Mouse (Mus musculus): ENCODE results near the gene Cend1. TPM values are rescaled to one million over a fixed set of nuclear protein-coding genes. Genes with fewer than 3 reads are reported as not detected.

Cend1 gene
- 1 to 10 TPM; 1.5 to 1.6 TPM for total RNA-seq (2021)

DNA sequence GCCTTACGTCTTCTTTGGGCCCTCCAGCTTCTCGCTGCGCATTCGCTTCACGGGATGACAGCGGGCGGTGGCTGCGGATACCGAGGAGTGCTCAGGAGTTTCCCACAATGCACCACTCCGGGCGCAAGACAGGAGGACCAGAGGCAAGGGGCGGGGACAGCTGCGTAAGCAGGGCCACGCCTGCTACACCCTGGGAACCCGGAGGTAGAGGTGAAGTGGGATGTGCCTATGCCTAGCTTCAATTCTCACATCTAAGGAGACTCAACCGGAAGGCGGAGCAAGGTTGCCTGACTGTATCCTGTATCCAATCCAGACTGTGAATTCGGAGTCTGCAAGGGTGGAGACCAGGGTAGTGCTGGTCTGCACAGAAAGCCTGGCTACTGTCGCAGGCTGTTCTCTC, at the start of gene Cend1:
Cend1 (minus strand) TSS at position 182 of the 400 bp plus-strand sequence.
- peak; percentile 50 for DNase-seq

DNA sequence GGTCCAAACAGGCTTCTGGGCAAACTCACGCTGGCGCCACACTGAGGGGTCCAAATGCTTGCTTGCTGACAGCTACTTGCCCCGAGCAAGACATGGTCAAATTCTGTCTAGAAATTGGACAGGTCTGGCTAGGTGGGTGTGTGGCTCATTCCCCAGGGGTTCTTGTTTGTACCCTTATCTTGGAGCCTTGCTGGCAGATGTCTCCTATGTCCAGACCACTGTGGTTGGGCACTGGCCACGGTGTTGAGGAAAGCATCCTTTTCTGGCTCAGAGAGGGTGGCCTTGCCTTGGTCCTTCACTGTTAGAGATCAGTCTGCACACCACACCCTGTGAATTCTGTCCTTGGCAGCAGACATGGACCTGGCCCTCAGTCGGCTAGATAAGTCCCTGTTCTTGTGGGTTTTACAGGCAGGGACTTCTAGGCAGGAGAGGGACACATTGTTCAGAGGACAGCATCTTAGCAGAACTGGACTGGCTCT, 49.0 kb upstream of the Cend1 start:
- no peak for DNase-seq

DNA sequence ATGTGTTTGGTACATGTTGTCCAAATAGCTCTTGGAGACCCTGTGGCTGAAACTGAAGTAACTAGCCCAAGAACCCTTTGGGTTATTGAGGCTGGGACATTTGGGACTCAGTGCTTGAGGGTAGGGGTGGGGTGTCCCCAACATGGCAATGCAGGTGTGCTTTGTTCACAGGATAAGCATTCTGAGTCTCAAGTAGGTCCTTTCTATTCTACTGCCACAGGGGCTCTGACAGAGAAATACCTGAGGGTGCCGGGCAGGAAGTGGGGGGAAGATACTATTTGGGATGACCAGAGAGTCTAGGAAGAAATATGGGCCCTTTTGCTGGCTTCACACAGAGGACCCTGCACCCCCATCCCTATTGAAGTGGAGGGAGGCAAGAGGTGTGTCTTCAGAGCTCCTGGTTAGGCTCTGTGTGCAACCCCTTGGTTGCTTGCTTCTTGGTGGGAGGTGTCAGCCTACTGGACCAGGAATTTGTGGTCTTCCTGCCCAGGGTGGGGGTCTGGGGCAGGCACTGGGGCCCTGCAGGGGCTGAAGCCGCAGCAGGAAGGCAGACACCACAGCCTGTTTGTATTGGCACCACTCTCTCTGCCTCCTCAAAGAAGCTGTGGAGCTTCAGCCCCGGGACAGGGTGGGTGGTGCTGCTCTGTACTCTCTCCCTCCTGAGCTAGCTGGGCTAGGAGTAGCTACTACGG, 48.4 kb upstream of the Cend1 start:
- no peak for DNase-seq

DNA sequence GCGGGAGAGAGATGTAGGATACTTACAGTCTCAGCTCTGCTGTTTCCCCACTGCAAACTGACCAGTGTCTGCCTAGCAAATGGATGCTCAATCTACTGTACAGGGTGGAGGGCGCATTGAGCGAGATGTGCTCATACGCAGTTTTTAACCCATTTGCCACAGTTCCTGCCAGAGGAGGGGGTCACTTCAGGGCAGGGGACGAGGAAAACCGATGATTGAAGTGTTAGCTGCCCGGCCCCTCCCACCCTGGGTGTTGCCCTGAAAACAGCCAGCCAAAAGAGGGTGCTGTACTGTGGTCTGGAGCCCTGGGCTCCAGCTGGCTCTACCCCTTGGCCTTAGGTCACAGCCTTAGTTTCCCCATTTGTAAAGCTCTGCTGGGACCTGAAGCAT, 47.7 kb upstream of the Cend1 start:
- DNase-seq = no peak

DNA sequence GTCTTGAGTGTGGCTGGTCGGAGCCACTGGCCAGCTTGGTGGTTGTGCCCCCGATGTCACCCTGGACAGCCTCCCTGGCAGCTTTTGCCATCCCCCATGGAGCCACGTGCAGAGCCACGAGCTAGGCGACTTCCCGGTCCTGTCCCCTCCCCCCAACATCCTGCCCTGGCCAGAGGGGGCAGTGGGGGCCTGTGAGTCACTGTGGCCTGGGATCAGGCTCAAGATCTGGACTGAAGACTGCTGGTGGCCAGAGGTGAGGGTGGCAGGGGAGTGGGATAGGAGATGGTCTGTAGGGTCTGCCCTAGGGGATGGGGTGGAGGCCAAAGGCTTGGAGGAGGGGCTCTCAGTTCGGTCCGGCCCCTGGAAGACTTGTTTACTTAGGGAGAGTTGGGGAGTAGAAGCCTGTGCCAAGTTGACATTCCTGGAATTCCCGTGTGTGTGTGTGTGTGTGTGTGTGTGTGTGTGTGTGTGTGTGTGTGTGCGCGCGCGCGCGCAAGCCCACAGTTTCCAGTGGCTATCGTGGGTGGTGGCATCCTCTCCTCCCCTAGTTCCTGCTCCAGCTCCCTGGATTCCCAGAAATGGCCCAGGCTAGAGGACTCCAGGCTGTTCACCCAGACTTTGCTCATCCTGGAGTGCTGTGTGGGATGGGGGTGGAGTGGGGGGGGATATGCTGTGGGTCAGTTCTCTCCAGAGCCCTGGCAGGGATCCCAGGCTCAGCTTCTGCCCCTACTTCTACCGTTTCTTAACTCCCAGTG, 47.1 kb upstream of the Cend1 start:
- peak; percentile 89 for DNase-seq

DNA sequence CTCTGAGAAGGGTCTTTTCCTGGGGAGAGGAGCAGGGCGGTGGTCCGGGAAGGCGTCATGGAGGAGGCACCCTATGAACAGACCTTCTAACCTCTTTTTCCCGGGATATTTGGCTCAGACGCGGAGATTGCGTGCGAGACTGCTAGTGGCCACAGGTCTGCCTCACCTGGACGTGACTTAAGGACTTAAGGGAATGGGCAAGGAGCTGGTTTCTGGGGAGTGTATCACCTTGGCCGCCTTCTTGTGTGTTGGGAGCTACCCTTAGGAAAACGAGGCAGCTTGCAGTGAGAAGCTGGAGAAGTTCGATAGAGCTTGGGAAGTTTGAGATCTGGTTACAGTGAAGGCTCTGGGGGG, 46.5 kb upstream of the Cend1 start:
- no peak for DNase-seq

DNA sequence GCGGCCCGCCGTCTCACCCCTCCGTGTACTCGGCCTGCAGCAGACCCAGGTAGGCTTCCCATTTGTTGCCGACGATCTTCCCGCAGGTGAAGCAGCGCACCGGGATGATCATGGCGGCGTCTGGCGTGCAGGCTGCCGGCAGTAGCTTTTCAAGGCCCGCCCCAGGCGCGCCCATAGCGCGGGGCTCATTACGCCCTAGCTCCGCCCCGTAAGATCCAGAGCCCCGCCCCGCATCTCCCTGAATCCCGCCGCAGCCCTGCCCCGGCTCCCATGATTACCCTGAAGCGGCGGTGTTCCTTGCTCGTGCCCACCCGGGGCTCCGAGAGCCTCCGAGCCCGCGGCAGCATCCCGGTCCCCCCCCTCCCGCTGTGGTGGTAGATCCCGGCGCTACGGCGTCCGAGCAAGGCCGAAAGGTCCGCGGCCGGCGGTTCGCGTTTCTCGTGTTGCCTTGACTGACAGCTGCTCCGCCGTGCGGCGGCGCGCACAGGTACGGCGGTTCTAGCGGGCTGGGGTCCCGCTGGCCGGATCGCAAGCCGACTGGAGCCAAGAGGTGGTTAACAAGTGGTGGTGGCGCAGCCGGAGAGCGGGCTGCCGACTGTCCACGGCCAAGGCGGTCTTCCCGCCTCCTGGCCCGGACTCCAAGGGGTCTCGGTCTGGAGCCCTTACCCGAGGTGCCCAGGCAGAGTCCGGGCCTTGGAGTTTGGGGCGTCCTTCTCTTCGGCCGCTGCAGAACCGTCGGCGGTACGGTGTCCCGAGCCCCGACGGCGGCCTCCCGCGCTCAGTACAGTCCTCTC, 45.9 kb upstream of the Cend1 start, which contains the start of the genes Polr2l and Tspan4:
Polr2l (minus strand) TSS at position 122 of the 794 bp plus-strand sequence.
Tspan4 (plus strand) TSS at position 230 of the 794 bp plus-strand sequence.
- DNase-seq = peak; percentile 87

DNA sequence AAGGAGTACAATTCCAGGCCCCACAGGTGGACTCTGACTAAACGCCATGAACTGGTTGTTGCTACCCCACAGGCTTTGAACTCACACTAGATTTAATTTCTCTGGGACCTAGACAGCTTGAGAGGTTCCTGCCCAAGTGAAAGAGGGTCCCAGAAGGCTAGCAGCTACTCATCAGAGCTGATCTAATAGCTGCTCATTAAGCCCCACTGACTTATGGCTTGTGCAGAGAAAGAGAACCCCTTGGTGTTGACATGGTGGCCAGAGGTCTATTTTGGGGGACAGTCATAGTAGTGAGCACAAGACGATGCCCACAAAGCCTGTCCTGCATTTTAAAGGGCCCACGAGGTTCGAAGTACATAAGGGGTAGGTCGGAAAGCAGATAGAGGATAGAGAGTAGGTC, 44.9 kb upstream of the Cend1 start:
- DNase-seq = no peak

DNA sequence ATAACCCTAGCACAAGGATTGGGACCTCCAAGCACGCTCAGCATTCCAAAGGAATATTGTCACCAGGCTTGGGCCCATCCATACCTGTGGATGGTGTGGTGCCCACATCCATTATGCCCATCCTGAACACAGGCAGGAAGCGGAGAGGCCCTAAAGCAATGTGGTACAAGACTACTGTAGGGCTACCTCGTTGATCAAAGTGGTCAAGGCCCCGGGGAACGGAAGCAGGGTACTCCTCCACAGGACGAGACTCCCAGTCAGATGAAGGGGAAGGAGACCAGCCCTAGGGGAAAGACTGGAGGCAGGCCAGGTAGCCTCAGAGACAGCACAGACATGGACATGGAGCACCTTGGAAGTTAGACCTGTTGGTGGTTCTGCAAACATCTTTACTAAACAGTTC, 43.5 kb upstream of the Cend1 start:
- DNase-seq = no peak

DNA sequence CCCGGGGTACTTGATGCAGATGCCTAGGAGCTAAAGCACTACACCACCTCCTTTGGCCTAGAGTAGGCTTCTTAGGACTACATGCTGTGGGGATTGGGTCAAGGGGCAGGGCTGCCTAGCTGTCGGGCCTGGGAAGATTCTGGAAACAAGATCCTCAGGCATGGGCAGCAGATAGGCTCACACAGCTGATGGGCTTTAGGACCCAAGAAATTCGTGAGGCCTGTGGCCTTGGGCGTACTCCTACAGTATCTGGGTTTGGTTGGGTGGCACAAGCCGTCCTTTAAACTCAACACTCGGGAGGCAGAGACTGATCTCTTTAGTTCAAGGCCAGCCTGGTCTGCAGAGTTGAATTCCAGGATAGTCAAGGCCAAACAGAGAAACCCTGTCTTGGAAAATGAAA, 42.9 kb upstream of the Cend1 start:
- DNase-seq = no peak

DNA sequence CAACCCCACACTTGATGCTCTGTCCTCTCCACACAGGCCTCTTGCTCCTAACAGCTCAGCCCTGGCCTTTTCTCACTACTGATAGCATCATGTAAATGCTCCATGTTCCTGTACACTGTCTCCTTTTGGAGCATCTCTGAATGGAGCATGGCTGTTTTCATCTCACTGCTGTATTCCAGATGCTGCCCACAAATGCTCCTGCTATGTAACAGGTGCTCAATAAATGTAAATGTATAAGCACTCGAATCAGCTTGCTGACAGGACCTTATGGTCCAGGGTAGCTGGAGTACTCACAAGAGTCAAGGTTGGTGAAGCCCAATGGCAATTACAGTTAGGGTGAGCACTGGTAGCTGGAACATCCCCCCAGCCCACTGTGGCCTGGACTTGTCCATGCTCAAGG, 41.9 kb upstream of the Cend1 start:
- no peak for DNase-seq

DNA sequence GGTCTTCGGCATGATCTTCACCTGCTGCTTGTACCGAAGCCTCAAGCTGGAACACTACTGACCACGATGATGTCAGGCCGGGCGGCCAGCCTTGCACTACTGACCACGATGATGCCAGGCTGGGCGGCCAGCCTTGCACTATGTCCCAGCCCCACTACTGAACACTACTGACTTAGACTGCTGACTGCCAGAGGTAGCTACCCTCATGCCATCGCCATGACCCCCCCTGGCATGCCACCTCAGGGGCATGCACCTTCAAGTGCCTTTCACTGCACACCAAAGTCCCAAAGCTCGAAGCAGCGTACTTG, 41.3 kb upstream of the Cend1 start:
- no peak for DNase-seq

DNA sequence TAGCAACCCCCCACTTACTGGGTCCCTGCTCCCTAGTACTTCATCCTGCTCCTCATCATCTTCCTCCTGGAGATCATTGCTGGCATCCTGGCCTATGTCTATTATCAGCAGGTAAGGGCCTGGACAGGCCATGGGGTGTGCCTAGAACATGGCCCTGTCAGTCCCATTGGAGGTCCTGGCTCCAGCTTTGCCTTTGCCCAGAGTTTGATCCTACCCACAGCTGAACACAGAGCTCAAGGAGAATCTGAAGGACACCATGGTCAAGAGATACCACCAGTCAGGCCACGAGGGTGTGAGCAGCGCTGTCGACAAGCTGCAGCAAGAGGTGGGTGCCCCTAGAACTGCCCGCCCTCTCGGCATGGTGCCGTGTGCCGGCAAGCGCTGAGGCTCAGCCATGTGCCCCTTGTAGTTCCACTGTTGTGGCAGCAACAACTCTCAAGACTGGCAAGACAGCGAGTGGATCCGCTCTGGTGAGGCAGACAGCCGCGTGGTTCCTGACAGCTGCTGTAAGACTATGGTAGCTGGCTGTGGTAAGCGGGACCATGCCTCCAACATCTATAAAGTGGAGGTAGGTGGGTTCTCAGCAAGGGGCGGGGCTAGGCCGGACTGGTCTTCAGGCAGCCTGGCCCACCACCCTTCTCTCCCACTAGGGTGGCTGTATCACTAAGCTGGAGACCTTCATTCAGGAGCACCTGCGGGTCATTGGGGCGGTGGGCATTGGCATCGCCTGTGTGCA, 40.8 kb upstream of the Cend1 start:
- DNase-seq = peak; percentile 58

DNA sequence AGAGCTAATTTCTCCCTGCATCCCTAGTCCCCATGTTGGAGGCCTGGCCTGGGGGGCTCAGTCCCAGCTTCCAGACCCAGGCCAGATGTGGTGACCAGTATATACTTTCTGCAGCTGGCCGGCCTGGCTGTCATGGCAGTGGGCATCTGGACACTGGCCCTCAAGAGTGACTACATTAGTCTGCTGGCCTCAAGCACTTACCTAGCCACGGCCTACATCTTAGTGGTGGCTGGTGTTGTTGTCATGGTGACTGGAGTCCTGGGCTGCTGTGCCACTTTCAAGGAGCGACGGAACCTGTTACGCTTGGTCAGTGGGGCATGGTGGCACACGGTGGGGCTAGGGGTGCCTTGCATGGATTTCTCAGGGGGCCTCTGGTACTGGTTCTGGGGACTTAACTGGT, 40.1 kb upstream of the Cend1 start:
- no peak for DNase-seq

DNA sequence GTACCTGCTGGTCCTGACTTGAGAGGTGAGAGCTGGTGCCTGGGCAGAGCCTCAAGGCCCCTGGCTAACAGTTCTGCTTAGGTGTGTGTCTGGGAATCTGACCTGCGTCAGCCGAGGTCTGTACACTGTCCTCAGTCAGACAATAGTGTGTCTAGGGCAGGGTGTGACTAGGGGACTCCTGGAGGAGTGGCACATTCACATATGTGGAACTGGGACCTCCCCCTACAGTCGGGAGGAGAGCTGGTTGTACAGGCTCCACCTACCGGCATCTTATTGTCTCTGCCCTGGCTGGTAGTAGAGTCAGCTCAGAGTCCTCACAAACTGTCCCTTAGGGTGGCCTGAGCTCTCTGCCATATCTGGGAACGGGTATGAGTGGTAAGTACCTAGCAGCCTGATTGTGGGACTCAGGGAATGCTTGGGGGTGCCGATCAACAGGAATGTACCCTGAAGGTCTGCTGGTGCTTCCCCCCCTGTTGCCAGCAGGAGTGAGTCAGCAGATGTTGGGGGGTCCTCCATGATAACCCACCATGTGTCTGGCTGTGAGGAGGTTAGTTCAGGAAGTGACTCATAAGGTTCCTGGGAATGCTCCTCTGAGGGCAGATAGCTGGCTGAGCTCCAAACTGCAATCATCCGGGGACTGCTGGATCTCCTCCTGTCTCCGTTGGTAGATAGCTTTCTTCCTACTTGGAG, 39.4 kb upstream of the Cend1 start:
- DNase-seq = peak; percentile 78

DNA sequence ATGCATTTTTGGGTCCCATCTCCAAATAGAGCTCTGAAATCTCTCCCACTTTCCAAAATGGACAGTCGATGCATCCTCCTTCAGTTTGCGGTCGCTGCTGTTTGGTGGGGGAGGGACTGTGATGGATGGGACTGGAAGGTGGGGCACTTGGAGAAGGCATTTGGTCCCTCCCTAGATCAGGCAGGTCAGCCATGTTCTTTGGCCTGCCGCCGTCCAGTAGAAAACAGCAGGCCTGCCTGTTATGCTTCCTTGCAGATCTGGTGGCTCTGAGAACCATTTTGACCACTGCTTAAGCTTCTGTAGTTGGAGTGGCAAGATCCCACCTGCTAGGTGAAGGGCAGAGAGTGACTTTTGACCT, 38.9 kb upstream of the Cend1 start:
- no peak for DNase-seq

DNA sequence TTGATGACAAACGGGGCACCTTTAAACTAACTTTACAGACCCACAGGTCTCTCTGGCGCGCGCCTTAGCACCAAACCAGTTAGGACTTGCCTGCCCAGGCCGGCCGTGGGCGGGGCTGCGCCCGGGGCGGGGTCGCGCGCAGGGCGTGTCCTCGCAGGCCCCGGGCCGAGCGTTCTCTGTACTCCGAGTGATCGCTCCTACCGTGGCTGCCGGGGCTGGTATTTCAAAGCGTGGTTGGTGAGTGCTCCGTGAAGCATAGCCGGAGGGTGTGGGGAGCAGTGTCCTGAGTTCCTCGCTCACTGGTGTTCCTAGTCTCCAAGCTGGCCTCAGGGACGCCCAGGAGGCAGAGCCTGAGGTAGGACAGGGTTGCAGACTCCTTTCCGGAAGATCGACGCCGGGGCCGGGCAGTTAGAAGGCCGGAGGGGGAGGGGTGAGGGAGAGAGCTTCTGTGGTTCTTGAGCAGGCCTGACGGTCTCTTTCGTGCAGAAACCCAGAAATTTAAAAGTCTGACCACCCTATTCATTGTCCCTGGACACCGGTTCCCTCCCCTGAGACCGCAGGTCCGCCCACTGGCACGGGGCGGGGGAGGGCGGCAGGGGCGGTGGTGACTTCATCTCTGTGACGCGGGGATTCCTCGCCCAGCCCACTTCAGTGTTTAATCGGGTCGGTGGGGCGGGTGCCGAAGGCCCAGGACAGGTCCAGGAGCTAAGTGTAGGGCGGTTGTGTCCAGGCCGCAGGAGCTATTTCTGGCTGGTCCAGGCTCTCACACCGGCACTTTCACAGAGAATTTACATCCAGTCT, 38.1 kb upstream of the Cend1 start, which contains the start of gene Cd151:
Cd151 (plus strand) TSS at position 163 of the 801 bp plus-strand sequence.
- peak; percentile 93 for DNase-seq

DNA sequence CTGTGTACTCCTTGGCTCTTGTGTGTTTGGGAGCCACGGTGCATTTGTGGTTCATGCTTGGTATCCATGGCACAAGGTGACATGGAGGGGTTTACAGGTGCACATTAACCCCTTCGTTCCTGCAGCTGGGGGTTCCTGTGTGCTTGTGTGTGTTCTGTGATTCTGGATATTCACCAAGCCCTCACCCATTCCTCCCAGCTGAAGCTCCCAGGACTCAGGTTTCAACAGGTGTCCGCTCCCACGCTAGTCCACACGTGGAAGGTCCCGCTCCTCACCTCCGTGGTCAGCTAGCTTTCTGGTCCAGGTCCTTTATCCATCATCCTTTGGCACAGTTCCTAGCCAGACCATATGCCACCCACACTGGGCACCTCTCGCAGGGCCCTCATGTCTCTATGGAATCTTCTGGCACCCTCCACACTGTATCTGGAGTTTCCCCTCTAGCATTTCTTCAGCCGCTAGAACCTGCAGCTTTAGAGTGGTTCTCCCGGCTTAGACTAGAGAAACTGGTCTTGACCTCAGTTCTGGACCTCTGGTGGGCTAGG, 37.4 kb upstream of the Cend1 start:
- no peak for DNase-seq

DNA sequence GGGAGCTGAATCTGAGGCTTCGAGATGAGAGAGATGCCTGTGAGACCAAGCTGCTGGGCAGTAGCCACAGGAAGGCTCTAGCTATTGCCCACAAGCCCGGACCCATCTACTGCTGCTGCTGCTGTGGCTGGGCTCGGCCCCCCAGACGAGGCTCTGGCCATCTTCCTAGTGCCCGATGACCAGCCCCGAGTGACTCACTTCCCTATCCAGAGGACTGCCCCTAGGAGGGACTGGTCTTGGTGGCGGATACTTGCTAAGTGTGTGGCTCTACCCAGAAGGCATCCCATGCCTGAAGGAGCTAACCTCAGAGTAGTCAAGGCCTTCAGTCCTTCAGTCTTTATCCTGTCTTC, 36.7 kb upstream of the Cend1 start:
- no peak for DNase-seq

DNA sequence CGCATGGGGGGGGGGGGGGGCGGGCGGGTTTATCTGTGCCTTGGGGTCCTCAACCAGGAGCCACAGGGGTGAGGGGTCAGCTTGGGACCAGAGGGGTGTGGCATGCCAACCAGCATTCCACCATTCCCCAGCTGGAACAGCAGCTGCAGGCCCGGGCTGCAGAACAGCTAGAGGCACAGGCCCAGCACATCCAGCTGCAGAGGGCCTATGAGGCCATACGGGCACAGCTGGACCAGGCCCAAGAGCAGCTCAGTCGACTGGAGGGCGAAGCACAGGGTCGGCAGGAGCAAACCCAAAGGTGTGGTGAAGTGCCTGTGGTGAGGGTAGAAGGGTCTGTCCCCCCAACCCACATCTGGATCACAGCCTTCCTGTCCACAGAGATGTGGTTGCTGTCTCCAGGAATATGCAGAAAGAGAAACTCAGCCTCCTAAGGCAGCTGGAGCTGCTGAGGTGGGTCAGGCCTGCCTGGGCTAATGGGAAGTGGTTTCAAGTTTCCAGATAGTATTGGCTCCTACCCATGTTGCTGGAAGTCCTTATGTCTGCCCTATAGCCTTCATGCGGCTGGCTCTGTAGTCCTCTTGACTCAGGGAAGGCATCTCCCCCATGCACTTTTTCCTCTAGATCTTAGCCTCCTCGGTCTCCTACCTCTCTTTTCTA, 36.2 kb upstream of the Cend1 start:
- no peak for DNase-seq
